Mouse (Mus musculus) cortical plate, adult 2 months (tissue): Measurements from ENCODE around the gene Pnkd. TPM values are rescaled to one million over a fixed set of nuclear protein-coding genes. Genes with fewer than 3 reads are reported as not detected.
A peak's percentile ranks its signal among the peaks of the same experiment; 100 is the strongest.

ENCODE experiments used
- H3K27ac ChIP-seq: fragments of 200-500 bp; 2 replicates; pipeline ENCODE4 v1.5.1; 2012; ENCODE audit warnings: low read length, control low read depth, inconsistent platforms; ENCODE audit not compliant: insufficient read depth
- H3K4me1 ChIP-seq: fragments of 200-500 bp; 2 replicates; pipeline ENCODE4 v1.6.1; 2011; ENCODE audit warnings: low read length; ENCODE audit not compliant: control insufficient read depth, insufficient read depth
- H3K4me3 ChIP-seq: fragments of 200-500 bp; 2 replicates; pipeline ENCODE4 v1.5.1; 2011; ENCODE audit warnings: mild to moderate bottlenecking, low read length, control low read depth; ENCODE audit not compliant: insufficient read depth
- CTCF ChIP-seq: fragments of 200-500 bp; IDR thresholded peaks from 2 replicates; pipeline ENCODE4 v1.5.1; 2011; ENCODE audit warnings: mild to moderate bottlenecking, control low read depth, low read length; ENCODE audit not compliant: insufficient read depth; ENCODE audit errors: extremely low read depth
- POLR2A ChIP-seq: fragments of 200-500 bp; IDR thresholded peaks from 2 replicates; pipeline ENCODE4 v1.6.1; 2011; ENCODE audit warnings: mild to moderate bottlenecking, low read length, control low read depth; ENCODE audit not compliant: insufficient read depth; ENCODE audit errors: extremely low read depth
- polyA plus RNA-seq: library from polyadenylated mRNA; depleted of rRNA; stranded (reverse); fragments of >200 nt; gene quantifications from 2 replicates; pipeline ENCODE4 v1.2.3, GENCODE M21; 2012

Gene Pnkd
- polyA plus RNA-seq, 1 experiment, result 138 TPM

DNA sequence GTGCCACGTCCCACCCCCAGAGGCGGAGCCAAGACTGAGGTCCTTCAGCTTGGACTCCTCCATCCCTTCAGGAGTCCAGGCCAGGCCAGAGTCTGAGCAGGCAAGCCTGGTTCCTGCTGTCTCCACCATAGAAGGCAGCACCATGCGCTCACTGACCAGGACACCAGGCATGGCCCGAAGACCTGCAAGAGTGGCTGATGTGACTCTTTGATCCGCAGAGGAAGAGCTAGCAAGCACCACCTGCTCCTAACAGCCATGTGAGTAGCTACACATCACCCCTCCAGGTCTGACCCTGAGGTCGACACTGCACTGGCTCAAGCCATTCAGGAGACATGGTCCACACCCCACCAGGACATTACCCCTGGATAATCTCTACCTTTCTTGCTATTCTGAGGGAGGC lies 7.7 kb upstream of the Pnkd start:
- H3K4me3 ChIP-seq, result no peak overlapping the region
- TF ChIP-seq CTCF, result no peak
- no peak for TF ChIP-seq POLR2A
- no peaks in the 10 kb centered on the region; the same call in 1 of the 2 replicates for H3K4me1 ChIP-seq
- H3K27ac ChIP-seq, result no peak overlapping the region

DNA sequence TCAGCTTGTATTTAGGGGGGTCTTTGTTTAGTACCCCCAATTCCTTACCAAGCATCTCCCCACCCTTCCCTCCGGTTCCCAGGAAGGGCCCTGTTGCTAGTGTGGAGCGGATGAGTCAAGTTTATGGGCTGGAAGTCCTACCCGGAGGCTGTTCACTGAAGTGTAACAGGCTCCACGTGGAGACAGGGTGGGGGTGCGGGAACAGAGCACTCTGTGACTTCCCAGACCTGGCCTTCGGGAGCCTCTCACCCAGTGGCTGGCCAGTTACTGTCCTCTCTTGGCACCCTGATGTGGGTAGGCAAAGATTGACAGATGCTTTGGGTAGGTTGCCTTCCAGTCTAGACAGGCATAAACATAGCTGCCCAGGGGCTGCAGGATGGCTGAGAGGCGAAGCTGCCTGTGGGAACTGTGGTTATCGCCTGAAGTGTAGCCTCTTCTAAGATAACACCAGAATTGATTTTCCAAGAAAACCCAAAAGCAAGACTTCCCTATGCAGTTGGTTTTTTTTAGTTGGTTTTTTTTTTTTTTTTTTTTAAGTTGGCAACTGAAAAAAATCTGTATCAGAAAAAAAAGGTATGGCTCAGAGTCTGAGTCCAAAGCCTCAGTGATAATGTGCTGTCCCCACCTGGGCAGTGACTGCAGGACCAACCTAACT lies 6.7 kb upstream of the Pnkd start:
- no peak for TF ChIP-seq POLR2A
- no peaks in the 10 kb centered on the region; the same call in none of the 2 replicates for H3K4me1 ChIP-seq
- H3K27ac ChIP-seq, result no peak overlapping the region
- H3K4me3 ChIP-seq, result no peak overlapping the region

DNA sequence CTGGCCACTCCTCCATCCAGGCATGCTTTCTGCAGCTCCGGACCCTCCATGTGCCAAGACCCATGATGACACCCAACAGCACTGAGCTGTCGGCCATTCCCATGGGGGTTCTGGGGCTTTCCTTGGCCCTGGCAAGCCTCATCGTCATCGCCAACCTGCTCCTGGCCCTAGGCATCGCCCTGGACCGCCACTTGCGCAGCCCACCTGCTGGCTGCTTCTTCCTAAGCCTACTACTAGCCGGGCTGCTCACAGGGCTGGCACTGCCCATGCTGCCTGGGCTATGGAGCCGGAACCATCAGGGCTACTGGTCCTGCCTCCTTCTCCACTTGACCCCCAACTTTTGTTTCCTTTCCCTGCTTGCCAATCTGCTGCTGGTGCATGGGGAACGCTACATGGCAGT lies 6.2 kb upstream of the Pnkd start, which contains the start of gene Gpbar1:
TSS of gene Gpbar1 (plus strand) at position 13 of the 400 bp plus-strand sequence.
- no peak for TF ChIP-seq CTCF
- TF ChIP-seq POLR2A, result no peak
- no peak within 1 kb of the TSS for H3K4me3 ChIP-seq
- H3K27ac ChIP-seq, result no peak within 1 kb of the TSS
- peaks cover 1% of the 10 kb centered on the region for H3K4me1 ChIP-seq

DNA sequence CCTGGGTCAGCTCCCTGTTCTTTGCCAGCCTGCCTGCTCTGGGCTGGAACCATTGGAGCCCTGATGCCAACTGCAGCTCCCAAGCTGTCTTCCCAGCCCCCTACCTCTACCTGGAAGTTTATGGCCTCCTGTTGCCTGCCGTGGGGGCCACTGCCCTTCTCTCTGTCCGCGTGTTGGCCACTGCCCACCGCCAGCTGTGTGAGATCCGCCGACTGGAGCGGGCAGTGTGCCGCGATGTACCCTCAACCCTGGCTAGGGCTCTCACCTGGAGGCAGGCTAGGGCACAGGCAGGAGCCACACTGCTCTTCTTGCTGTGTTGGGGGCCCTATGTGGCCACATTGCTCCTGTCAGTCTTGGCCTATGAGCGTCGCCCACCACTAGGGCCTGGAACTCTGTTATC lies 5.7 kb upstream of the Pnkd start:
- peaks cover 1% of the 10 kb centered on the region for H3K4me1 ChIP-seq

DNA sequence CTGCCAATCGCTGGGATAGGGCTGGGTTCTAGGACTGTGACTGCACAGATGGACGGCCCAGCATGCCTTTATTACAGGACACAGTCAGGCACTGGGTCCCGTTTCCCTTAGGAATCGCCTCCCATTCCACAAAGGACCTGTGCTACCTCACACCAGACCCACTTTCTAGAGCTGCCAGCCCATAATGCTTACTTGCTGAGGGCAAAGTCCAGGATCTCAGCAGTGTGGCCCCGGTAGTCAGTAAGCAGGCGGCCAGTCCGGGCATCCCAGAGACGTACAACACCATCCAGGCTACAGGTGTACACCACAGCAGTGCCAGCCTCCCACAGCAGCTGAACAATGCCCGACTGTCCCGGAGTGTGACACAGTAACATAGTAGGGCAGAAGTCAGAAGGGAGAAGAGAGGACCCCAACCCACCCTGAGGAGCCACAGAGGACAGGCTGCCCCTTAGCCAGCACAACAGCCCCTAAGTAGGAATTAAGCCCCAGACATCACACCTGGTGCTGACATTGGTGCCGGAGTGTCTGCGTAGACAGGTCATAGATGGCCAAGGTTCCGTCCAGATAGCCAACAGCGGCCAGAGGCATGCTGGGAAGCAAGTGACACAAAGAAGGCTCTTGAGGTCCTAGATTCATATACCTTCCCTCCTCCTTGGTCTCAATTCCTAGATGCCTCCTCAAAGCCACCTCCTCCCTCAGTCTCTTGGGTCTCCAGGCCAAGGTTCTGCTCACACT lies 4.0 kb upstream of the Pnkd start:
- no peak overlapping the region for H3K4me3 ChIP-seq
- peaks cover 1% of the 10 kb centered on the region for H3K4me1 ChIP-seq
- TF ChIP-seq CTCF (no peak), POLR2A (no peak)
- no peak overlapping the region for H3K27ac ChIP-seq

More for the DNA sequence above, 5.7 kb upstream of the Pnkd start:
- TF ChIP-seq CTCF, result no peak
- no peak for TF ChIP-seq POLR2A
- H3K27ac ChIP-seq, result no peak overlapping the region
- no peak overlapping the region for H3K4me3 ChIP-seq

DNA sequence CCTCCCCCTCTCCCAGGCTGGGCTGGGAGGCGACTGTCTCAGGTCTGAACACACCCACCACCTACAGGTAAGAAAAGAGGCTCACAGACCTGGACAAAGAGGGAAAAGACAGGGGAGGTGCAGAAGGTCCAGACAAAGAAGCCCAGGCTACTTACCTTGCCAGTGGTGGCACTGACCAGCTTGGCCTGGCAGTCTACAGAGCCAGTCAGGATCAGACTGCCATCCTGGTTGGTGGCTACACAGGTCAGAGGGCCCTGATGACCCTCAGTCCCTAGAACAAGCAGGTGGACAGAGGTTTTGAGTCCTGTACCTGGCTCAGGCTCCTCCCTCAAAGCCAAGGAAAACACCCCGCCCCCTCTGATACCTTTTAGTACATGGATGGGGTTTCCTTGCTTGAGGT lies 3.4 kb upstream of the Pnkd start:
- Histone ChIP-seq H3K4me1 (peaks cover 1% of the 10 kb centered on the region), H3K4me3 (no peak overlapping the region), H3K27ac (no peak overlapping the region)
- no peak for TF ChIP-seq CTCF
- no peak for TF ChIP-seq POLR2A

DNA sequence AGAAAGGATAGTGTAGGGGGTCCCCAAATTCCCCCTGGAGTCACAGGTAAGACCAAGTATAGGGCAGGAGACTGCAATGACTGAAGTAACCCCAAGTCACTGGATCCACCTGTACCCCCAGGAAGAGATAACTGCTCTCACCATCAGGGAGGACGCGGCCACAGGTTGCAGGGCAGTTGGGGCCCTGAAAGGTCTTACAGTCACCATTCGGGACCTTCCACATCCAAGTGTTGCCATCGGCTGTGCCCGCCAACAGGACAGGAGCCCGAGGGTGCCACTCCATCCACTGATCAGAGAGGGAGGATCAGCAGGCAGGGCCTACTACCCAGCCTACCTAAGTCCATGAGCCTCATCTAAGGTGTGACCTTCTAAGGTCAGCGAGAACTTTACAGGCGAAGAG lies 2.8 kb upstream of the Pnkd start:
- H3K27ac ChIP-seq, result no peak overlapping the region
- no peak for TF ChIP-seq CTCF
- no peak for TF ChIP-seq POLR2A
- peaks cover 1% of the 10 kb centered on the region for H3K4me1 ChIP-seq
- H3K4me3 ChIP-seq, result no peak overlapping the region

DNA sequence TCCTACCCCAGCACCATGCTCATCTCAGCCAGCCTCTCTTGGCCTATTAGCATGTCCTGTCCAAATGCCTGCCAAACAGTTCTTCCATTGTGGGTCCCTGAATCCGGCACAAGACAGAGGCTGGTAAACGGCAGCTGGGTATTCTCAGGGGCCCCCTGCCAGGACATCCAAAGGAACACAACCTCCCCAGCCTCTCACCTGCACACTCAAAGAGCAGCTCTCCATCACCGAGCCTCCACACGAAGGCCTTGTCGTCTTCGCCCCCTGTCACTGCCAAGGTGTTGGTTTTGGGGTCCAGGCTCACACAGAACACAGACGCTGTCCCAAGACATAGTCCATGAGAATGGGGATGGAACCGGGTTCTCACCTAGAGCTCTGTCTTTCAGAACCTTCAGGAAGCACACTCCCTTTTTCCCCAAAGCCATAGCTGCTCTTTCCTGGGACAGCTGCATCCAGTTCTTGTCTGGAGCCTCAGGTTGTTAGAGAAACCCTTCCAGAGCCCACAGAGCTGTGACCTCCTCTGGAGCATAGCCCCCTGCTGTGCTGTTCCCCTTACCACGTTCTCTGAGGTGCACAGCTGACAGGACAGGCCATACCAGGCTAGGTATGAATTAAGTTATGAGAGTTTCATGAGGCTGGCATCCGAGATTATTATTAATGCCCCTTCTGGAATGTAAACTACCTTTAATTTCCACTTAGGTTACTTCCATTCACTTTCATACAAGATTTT lies 1.7 kb upstream of the Pnkd start:
- peaks cover 1% of the 10 kb centered on the region; the same call in 1 of the 2 replicates for H3K4me1 ChIP-seq
- H3K4me3 ChIP-seq, result peak overlapping the region; percentile 60; the same call in 1 of the 2 replicates
- TF ChIP-seq POLR2A (no peak), CTCF (no peak)
- no peak overlapping the region for H3K27ac ChIP-seq

DNA sequence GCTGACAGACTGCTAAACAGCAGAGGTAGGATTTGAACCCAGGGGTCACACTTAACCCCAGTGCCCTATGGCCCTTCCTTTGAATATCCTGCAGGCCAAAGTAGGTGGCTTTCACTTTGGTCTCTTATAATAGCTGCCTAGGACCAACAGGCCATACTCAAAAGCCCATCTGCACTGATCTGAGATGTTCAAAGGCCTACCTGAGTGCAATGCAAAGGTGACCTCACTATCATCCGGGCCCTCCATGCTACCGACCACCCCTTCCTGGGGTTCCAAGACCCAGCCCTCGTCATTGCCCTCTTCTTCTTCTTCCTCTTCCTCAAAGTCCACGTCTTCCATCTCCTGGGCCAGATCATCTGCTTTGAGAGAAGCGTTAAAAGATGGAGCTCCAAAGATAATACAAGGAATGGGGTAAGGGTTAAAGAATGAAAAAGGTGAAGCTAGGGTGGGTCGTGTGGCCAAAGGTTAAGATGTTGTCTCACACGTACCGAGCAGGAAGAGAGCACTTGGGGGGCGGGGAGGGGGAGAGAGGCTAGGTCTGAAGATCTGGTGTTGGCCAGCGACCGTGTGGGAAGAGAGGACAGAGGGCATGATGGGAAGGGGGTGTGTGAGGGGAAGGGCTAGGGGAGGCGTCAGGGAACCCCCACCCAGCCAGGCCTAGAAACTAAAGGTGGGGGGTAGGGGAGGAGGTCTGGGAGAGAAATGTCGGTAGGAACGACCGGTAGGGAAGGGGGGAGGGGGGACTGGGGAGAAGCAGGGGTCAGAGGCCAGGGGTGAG lies 855 bp upstream of the Pnkd start:
- Histone ChIP-seq H3K27ac (no peak overlapping the region), H3K4me3 (peak overlapping the region; percentile 60), H3K4me1 (peaks cover 1% of the 10 kb centered on the region; the same call in 1 of the 2 replicates)
- TF ChIP-seq CTCF (no peak), POLR2A (no peak)
